Mouse (Mus musculus) liver, embryonic 11.5 days (tissue): ENCODE results near the gene Slu7. TPM values are rescaled to one million over a fixed set of nuclear protein-coding genes. Genes with fewer than 3 reads are reported as not detected.
A peak's percentile ranks its signal among the peaks of the same experiment; 100 is the strongest.

ENCODE experiments used
- ATAC-seq: fragments of 200-750 bp; cut with Nextera tagmentation; replicated peaks from 2 replicates; pipeline ENCODE4 v1.8.0; 2017; ENCODE audit warnings: moderate number of reproducible peaks, mild to moderate bottlenecking, moderate TSS enrichment, moderate library complexity; ENCODE audit not compliant: low FRiP score
- DNase-seq: peaks from one replicate; pipeline ENCODE4 v3.0.0-alpha.2; 2017; ENCODE audit warnings: low spot score
- H3K27ac ChIP-seq: fragments of 300-500 bp; sonication (generic); 2 replicates; pipeline ENCODE4 v1.5.1; 2014; ENCODE audit warnings: mild to moderate bottlenecking, low read depth, low read length, control low read depth
- H3K27me3 ChIP-seq: fragments of 300-500 bp; sonication (generic); replicated peaks from 2 replicates; pipeline ENCODE4 v1.6.1; 2014; ENCODE audit warnings: low read length, mixed read lengths; ENCODE audit not compliant: control insufficient read depth, insufficient read depth
- H3K36me3 ChIP-seq: fragments of 300-500 bp; sonication (generic); 2 replicates; pipeline ENCODE4 v1.6.1; 2014; ENCODE audit warnings: mild to moderate bottlenecking, low read length, moderate library complexity, mixed read lengths; ENCODE audit not compliant: control insufficient read depth, insufficient read depth
- H3K4me1 ChIP-seq: fragments of 300-500 bp; sonication (generic); replicated peaks from 2 replicates; pipeline ENCODE4 v1.6.1; 2014; ENCODE audit warnings: low read length, mixed read lengths; ENCODE audit not compliant: control insufficient read depth, insufficient read depth
- H3K4me2 ChIP-seq: fragments of 300-500 bp; sonication (generic); 2 replicates; pipeline ENCODE4 v1.6.1; 2014; ENCODE audit warnings: mild to moderate bottlenecking, control low read depth, moderate library complexity
- H3K4me3 ChIP-seq: fragments of 300-500 bp; sonication (generic); 2 replicates; pipeline ENCODE4 v1.5.1; 2014; ENCODE audit warnings: low read depth, low read length, control low read depth
- H3K9ac ChIP-seq: fragments of 300-500 bp; sonication (generic); 2 replicates; pipeline ENCODE4 v1.6.1; 2014; ENCODE audit warnings: low read depth, low read length, control low read depth
- H3K9me3 ChIP-seq: fragments of 300-500 bp; sonication (generic); 2 replicates; pipeline ENCODE4 v1.6.1; 2016; ENCODE audit warnings: low read length, inconsistent platforms, mixed read lengths; ENCODE audit not compliant: control insufficient read depth
- WGBS: fragments of 180-500 bp; shearing (Covaris S2); extraction: QIAGEN DNeasy Blood & Tissue Kit; methylation state at CpG from one replicate; pipeline ENCODE4 v1.1.7; 2014; 5-methylcytosine and 5-hydroxymethylcytosine counted together
- polyA plus RNA-seq: library from polyadenylated mRNA; unstranded; fragments of >200 nt; fragmentation: Nextera tagmentation; extraction: Ambion mirVana; gene quantifications from 2 replicates; pipeline ENCODE4 v1.2.1, GENCODE M21; 2014

The Slu7 gene
- polyA plus RNA-seq, 1 experiment from 2014 or later, result 43.9 TPM

DNA sequence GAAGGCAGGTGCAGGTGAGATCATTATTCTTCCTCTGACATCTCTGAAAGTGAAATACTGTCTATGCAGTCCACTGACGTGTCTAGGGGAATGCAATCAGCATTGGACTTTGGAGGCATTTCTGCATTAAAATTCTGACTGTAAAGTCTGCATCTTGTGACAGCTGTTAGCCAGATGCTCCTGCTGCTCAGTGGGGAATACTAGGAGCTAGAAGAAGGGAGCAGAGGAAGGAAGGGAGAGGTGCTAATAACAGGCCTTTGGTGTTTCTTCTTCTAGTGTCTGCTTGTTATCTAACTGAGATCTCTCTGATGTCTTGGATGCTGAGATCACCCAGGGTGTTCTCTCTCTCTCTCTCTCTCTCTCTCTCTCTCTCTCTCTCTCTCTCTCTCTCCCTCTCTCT is 39.6 kb downstream of the Slu7 start:
- H3K9me3 ChIP-seq, result no peaks in the 10 kb centered on the region
- no peak overlapping the region for H3K27ac ChIP-seq
- H3K9ac ChIP-seq, result no peak overlapping the region
- H3K36me3 ChIP-seq, result no peaks in the 10 kb centered on the region
- peaks cover 9% of the 10 kb centered on the region; the same call in 1 of the 2 replicates for H3K4me1 ChIP-seq
- ATAC-seq (no peak), DNase-seq (no peak)
- no peak overlapping the region for H3K4me3 ChIP-seq
- no peak overlapping the region for H3K4me2 ChIP-seq
- WGBS, result 67% methylated on average over 1 of the region's 1 CpGs
- peaks cover 6% of the 10 kb centered on the region; the same call in 1 of the 2 replicates for H3K27me3 ChIP-seq

DNA sequence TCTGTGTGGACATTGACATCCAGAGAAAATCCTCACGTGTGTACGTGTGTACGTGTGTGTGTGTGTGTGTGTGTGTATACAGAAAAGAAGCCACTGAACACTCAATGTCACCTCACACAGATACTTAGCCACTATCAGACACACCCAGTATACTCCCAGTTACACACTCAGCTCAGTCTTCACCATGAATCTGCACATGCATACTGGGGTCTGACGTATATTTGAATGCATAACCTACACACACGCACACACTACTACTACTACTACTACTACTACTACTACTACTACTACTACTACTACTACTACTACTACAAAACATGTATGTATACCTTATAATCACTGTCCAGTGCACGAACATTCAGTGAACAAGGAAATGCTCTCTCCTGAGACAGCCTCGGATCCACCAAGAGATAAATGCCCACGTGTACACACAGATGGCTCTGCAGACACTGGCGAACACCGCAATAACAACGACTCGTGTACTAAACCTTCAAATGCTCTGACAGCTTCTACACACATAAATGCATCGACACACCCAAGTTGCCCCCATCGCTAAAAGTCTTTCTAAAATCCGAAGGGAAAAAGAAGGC is 40.2 kb downstream of the Slu7 start:
- H3K4me1 ChIP-seq, result peaks cover 9% of the 10 kb centered on the region; the same call in 1 of the 2 replicates
- peak overlapping the region; percentile 63 for H3K4me2 ChIP-seq
- ATAC-seq (no peak), DNase-seq (no peak)
- WGBS, result 52% methylated on average over 15 of the region's 15 CpGs
- H3K27me3 ChIP-seq, result peaks cover 6% of the 10 kb centered on the region; the same call in 1 of the 2 replicates
- no peaks in the 10 kb centered on the region for H3K9me3 ChIP-seq
- no peak overlapping the region for H3K4me3 ChIP-seq
- no peak overlapping the region for H3K27ac ChIP-seq
- H3K36me3 ChIP-seq, result no peaks in the 10 kb centered on the region
- H3K9ac ChIP-seq, result no peak overlapping the region

- Histone ChIP-seq H3K9ac (no peak within 1 kb of the TSS), H3K4me1 (peaks cover 9% of the 10 kb centered on the region; the same call in 1 of the 2 replicates)
Measured at GRCm38 (mm10) chr11:43474225-43474774, 40.8 kb downstream of the Slu7 start, which contains the start of gene C1qtnf2. C1qtnf2 (plus strand) TSS chr11:43474276.

DNA sequence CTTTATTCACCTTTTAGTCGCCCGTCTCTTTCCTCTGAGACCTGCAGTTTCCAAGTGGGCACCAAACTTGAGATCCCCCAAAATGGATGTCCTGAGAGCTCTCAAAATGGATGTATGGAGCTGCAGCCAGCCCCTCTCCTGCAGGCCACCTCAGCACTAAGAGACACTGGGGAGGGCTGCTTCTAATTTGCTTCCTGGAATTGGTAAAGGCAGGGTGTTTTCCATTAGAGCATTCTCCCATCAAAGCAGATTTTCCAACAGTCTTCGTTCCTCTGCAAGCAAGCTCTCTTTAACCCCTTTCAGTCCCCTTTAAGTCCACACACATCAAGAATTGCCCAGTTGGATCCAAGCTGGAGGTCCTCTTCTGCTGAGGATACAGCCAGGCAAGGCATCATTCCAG is 45.8 kb downstream of the Slu7 start:
- Histone ChIP-seq H3K9me3 (no peaks in the 10 kb centered on the region), H3K27me3 (no peaks in the 10 kb centered on the region), H3K4me3 (no peak overlapping the region), H3K9ac (no peak overlapping the region), H3K4me1 (peaks cover 9% of the 10 kb centered on the region), H3K36me3 (no peaks in the 10 kb centered on the region), H3K4me2 (no peak overlapping the region), H3K27ac (no peak overlapping the region)
- DNase-seq (no peak), ATAC-seq (no peak)
- WGBS, result 85% methylated on average over 3 of the region's 3 CpGs

More at GRCm38 (mm10) chr11:43474225-43474774, 40.8 kb downstream of the Slu7 start, which contains the start of gene C1qtnf2:
- Histone ChIP-seq H3K27ac (no peak within 1 kb of the TSS), H3K9me3 (no peaks in the 10 kb centered on the region), H3K4me3 (peak within 1 kb of the TSS; percentile 28), H3K4me2 (peak within 1 kb of the TSS; percentile 63), H3K36me3 (no peaks in the 10 kb centered on the region), H3K27me3 (peaks cover 6% of the 10 kb centered on the region; the same call in 1 of the 2 replicates)
- WGBS, result 5% methylated on average over 24 of the region's 24 CpGs
- no peak for DNase-seq
- peak; percentile 39 for ATAC-seq

DNA sequence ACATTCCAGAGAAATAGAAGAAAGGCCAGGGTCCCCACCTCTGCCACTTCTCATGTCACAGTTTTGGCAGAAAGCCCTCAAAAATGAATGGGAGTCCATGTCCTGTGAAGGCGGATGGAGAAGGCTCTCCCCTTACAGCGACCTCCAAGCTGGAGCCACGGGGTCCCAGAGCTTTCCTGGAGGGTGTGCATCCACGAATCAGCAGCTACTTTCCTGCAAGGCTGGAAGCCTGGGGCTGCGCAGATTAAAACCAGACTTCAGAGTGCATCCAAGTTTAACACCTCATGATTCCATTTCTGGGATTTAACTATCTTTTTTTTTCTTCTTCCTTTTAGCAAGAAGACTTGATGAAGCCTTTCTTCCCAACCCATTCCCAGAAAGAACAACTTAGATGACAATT is 47.0 kb downstream of the Slu7 start:
- Histone ChIP-seq H3K4me1 (peaks cover 3% of the 10 kb centered on the region), H3K27ac (no peak overlapping the region), H3K27me3 (no peaks in the 10 kb centered on the region), H3K9me3 (no peaks in the 10 kb centered on the region), H3K9ac (no peak overlapping the region), H3K4me2 (no peak overlapping the region), H3K36me3 (no peaks in the 10 kb centered on the region), H3K4me3 (no peak overlapping the region)
- DNase-seq, result no peak
- no peak for ATAC-seq
- WGBS, result 42% methylated on average over 5 of the region's 5 CpGs

DNA sequence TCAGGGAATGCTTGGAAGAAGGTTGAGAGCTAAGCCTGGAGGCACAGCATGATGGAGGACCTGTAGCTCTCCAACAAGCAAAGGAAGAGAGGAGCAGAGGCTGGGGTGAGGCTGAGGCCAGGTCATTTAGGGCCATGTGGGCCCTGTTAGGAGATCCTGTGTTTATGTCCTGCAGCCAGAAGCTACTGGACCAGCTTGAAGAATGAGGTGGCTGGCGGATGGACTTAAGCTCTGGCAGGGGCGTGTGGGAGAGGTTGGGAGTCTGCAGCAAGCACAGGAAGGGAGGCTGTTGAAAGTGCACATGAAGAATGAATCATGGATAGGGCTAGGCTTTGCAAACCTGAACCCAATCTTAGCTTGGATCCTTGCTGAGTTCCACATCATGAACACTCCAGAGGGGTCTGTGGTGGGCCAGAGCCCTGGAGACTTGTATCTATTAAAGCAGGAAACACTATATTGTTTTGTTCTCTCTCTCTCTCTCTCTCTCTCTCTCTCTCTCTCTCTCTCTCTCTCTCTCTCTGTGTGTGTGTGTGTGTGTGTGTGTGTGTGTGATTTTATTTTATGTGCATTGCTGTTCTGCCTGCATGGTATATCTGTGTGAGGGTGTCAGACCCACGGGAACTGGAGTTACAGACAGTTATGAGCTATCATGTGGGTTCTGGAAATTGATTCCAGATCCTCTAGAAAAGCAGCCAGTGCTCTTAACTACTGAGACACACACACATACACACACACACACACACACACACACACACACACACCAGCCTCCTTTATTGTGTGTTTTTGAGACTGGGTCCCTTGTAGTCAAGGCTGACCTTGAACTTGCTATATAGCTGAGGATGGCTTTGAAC is 48.4 kb downstream of the Slu7 start:
- DNase-seq (no peak), ATAC-seq (no peak)
- Histone ChIP-seq H3K4me3 (no peak overlapping the region), H3K36me3 (no peaks in the 10 kb centered on the region), H3K9me3 (no peaks in the 10 kb centered on the region), H3K4me1 (peaks cover 3% of the 10 kb centered on the region), H3K27ac (no peak overlapping the region), H3K27me3 (no peaks in the 10 kb centered on the region), H3K4me2 (no peak overlapping the region), H3K9ac (no peak overlapping the region)
- WGBS, result 46% methylated on average over 3 of the region's 3 CpGs

GRCm38 (mm10) chr11:43483122-43483792 is 49.7 kb downstream of the Slu7 start:
- Histone ChIP-seq H3K4me2 (no peak overlapping the region), H3K27ac (no peak overlapping the region), H3K4me3 (no peak overlapping the region), H3K9me3 (no peaks in the 10 kb centered on the region), H3K9ac (no peak overlapping the region), H3K27me3 (no peaks in the 10 kb centered on the region), H3K36me3 (no peaks in the 10 kb centered on the region), H3K4me1 (peaks cover 3% of the 10 kb centered on the region)
- ATAC-seq, result no peak
- 44% methylated on average over 6 of the region's 6 CpGs for WGBS
- no peak for DNase-seq

- Histone ChIP-seq H3K9ac (no peak overlapping the region), H3K4me1 (peaks cover 3% of the 10 kb centered on the region), H3K36me3 (no peaks in the 10 kb centered on the region), H3K27ac (no peak overlapping the region), H3K27me3 (no peaks in the 10 kb centered on the region), H3K4me3 (no peak overlapping the region), H3K9me3 (no peaks in the 10 kb centered on the region), H3K4me2 (no peak overlapping the region)
- ATAC-seq (no peak), DNase-seq (no peak)
- WGBS, result 78% methylated on average over 4 of the region's 4 CpGs
Measured at GRCm38 (mm10) chr11:43484057-43484456, 50.5 kb downstream of the Slu7 start.
